Mouse (Mus musculus) kidney, adult 11 months (tissue): Measurements from ENCODE around the gene Zfp511.

Experiments used
- DNase-seq: peaks from one replicate; pipeline ENCODE4 v3.0.0; 2022

The Zfp511 gene

GRCm38 (mm10) chr7:140036281-140037170, at the start of gene Zfp511, which contains the start of gene Tubgcp2:
Zfp511 (plus strand) TSS chr7:140036391.
Tubgcp2 (minus strand) TSS chr7:140036669.
- DNase-seq = peak; percentile 96

- DNase-seq = no peak
These were observed 47.9 kb upstream of the Zfp511 start for GRCm38 (mm10) chr7:139988272-139988671.

GRCm38 (mm10) chr7:139990864-139991394, 45.3 kb upstream of the Zfp511 start:
- no peak for DNase-seq

- DNase-seq = no peak
These were observed 43.8 kb upstream of the Zfp511 start, which contains the start of gene Adam8 for GRCm38 (mm10) chr7:139992406-139992805. Adam8 (minus strand) TSS chr7:139992562.

GRCm38 (mm10) chr7:139993532-139993931, 42.7 kb upstream of the Zfp511 start:
- DNase-seq = no peak

GRCm38 (mm10) chr7:139994202-139994601, 42.0 kb upstream of the Zfp511 start:
- DNase-seq = no peak

GRCm38 (mm10) chr7:139994676-139995075, 41.5 kb upstream of the Zfp511 start:
- DNase-seq = peak; percentile 34

GRCm38 (mm10) chr7:139998691-139999350, 37.4 kb upstream of the Zfp511 start:
- DNase-seq = no peak

- DNase-seq = no peak
These were observed 35.0 kb upstream of the Zfp511 start for GRCm38 (mm10) chr7:140001086-140001740.

- no peak for DNase-seq
These were observed 31.5 kb upstream of the Zfp511 start for GRCm38 (mm10) chr7:140004666-140005065.

GRCm38 (mm10) chr7:140006861-140007611, 29.2 kb upstream of the Zfp511 start:
- DNase-seq = no peak

GRCm38 (mm10) chr7:140007781-140008180, 28.4 kb upstream of the Zfp511 start:
- no peak for DNase-seq

- DNase-seq = no peak
These were observed 24.9 kb upstream of the Zfp511 start for GRCm38 (mm10) chr7:140011336-140011735.

GRCm38 (mm10) chr7:140031771-140032170, 4.4 kb upstream of the Zfp511 start:
- DNase-seq = no peak

GRCm38 (mm10) chr7:140032366-140032765, 3.8 kb upstream of the Zfp511 start:
- no peak for DNase-seq

- no peak for DNase-seq
These were observed 2.8 kb upstream of the Zfp511 start for GRCm38 (mm10) chr7:140033386-140033785.

GRCm38 (mm10) chr7:140035456-140035855, 735 bp upstream of the Zfp511 start:
- no peak for DNase-seq

- DNase-seq = no peak
These were observed 972 bp downstream of the Zfp511 start for GRCm38 (mm10) chr7:140037171-140037555.

GRCm38 (mm10) chr7:140042728-140043127, 6.5 kb downstream of the Zfp511 start:
- no peak for DNase-seq

- DNase-seq = no peak
These were observed 9.4 kb downstream of the Zfp511 start for GRCm38 (mm10) chr7:140045546-140045945.

- no peak for DNase-seq
These were observed 11.7 kb downstream of the Zfp511 start for GRCm38 (mm10) chr7:140047811-140048311.
